Mouse (Mus musculus): Measurements from ENCODE around the gene Ampd2. TPM values are rescaled to one million over a fixed set of nuclear protein-coding genes. Genes with fewer than 3 reads are reported as not detected.

Ampd2 gene
- total RNA-seq, 2 experiments from 2014 or later = 3.8 to 5.6 TPM

DNA sequence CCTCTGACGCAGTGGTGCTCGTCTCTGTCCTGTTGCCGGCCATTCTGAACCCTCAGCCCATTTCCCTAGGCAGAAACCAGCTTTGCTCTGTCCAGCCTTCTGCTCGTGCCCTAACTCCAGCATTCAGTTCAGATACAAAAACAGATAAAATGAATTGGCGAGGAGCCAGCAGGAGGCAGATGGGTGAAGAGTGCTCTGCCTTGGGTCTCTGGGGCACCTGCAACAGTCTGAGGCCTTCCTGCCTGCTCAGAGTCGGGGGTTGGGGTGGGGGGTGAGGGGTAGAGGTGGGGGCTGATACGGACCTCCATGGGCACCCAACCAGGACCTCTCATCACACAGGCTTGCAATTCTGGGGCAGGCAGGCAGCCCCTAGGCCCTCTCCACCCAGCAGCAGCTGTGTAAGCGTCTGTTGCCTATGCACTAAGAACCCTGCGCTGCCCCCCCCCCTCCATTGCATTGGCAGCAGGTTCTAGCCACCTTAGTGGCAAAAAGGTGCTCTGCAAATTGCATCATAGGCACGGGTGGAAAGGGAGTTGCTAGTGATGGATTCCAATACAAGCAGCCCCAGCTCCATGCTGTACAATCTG, 13.4 kb downstream of the Ampd2 start:
- intact Hi-C loops (cut with DNase I) = no loop called here

DNA sequence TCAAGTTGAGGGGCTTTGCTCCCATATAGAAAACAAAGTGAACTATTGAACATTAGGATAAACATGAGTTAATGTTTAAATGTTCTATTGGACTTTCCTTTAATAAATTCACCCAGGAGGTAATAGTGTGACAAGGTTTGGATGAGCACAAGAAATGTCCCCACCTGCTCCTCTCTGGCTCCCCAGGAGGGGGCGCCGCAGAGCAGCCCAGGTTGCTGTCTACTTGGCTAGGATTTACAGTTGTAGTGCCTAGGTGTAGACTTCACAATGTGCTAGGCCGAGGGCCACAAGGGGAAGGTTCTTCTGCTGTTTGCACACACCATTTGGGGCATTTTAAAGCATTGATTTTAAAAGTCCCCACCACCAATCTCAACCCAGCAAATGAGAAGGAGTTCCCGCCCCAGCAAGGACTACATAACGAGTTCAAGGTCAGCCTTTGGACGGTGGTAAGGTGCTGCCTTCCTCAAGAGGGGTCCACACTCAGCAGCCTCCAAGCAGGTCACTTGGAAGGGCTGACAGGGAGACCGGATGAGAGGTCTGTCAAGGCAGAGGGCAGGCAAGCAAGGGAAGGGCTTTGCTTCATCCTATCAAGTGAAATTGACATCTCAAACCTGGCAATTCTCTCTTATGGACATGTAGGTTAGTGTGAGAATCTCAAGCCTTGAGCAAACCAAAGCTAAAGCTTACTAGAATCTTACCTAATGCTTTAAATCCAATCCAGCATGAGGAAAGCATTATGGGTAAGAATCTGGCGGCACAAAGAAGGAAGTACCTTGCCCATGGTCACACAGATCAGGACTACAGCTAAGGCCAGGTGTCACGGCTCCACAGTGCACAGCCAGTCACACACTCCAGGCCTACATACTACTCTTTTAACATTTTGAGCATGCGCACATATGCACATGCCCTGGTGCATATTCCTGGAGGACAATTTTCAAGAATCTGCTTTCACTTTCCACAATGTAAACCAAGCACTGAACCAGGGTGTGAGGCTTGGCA, 15.9 kb downstream of the Ampd2 start:
- Histone ChIP-seq H3K4me3 (no peak overlapping the region; the same call in 1 of the 2 replicates), H3K27ac (no peak overlapping the region)
- intact Hi-C loops (cut with DNase I) = loop anchor here (1.0 kb wide), 1 partner anchor 77 kb away; no protein-coding TSS in a partner anchor
- DNase-seq = peak; percentile 81
- no peak; the same call in 1 of the 2 replicates for TF ChIP-seq CTCF (IDR thresholded peaks at IDR 0.05)

More for the DNA sequence above, 13.4 kb downstream of the Ampd2 start:
- Histone ChIP-seq H3K4me3 (no peak overlapping the region), H3K27ac (no peak overlapping the region)
- no peak for DNase-seq
- TF ChIP-seq CTCF (IDR thresholded peaks at IDR 0.05) = no peak

DNA sequence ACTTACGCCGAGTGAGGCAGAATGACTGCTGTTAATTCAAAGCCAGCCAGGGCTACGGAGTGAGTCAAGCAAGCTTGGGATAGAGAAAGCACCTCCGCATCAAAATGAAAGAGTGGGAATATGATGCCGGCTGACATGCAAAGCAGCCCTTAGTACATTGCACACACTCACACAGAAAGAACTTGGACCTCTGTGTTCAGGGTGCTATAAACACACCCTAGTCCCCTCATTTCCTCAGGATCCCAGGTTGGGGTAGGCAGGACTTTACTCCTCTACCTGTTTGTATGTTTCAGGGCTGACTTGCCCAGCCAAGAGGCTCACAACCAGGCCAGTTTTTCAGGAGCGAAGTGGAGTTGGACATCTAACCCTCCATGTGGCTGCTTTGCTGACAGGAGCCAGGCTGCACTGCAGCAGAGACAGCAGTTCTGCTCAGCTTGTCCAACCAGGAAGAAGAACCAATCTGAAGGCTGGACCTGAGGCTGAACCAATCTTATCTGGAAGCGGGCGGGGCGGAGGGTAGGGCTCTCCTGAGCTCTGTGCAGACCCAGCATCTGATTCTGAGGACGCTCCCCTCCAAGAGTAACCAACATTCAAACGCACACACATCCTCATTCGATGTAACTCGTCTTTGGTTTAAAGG, 17.1 kb downstream of the Ampd2 start:
- peak overlapping the region; percentile 47 for H3K4me3 ChIP-seq
- TF ChIP-seq CTCF (IDR thresholded peaks at IDR 0.05) = no peak
- intact Hi-C loops (cut with DNase I) = loop anchor here (10.0 kb wide), 1 partner anchor 375 kb away; the partner anchor contains the start of gene Ahcyl1
- DNase-seq = peak; percentile 54
- H3K27ac ChIP-seq = no peak overlapping the region

DNA sequence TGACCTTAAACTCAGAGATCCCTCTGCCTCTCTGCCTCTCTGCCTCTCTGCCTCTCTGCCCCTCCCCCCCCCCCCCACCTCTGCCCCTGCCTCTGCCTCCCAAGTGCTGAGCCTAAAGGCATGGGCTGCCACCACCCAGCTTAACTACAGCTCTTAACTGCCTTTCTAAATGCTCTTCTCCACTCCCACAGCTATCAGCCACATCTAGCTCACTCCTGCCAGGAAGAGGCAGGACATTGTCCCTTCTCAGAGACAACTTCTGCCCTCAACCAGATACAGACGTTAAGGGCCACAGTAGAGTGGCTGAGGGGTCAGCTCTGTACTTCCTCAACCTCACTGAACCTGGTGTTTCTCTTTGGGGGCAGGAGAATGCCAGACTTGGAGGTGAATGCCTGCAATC, 17.6 kb downstream of the Ampd2 start:
- TF ChIP-seq CTCF (IDR thresholded peaks at IDR 0.05) = no peak
- Histone ChIP-seq H3K4me3 (no peak overlapping the region), H3K27ac (no peak overlapping the region)
- intact Hi-C loops (cut with DNase I) = loop anchor here (10.0 kb wide), 1 partner anchor 374 kb away; the partner anchor contains the start of gene Ahcyl1
- DNase-seq = no peak

DNA sequence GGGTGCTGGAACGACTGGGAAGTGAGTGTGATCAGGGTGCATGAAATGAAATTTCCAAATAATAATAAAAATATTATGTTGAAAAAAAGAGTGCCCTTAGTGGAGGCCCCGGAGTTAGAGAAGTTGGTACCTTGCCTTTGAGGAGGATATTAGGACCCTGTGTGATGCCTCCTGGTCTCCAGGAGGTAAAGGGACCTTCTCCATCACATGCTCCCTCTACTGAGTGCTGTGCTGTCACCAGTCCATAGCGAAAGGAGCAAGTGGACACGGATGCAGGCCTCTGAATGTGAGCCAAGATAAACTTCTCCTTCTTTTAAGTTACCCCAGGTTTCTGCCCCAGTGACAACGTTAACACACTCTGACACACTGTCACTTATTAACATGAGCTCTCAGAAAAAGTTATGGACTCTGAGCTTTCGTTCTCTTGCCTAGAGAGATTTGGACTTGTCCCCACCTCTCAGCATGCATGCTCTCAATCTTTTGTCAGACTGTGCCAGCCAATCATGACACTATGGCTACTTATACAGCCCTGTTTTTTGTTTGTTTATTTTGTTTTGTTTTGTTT, 19.0 kb downstream of the Ampd2 start:
- no peak for TF ChIP-seq CTCF (IDR thresholded peaks at IDR 0.05)
- Histone ChIP-seq H3K27ac (no peak overlapping the region), H3K4me3 (no peak overlapping the region)
- no peak for DNase-seq
- intact Hi-C loops (cut with DNase I) = loop anchor here (10.0 kb wide), 1 partner anchor 373 kb away; the partner anchor contains the start of gene Ahcyl1

DNA sequence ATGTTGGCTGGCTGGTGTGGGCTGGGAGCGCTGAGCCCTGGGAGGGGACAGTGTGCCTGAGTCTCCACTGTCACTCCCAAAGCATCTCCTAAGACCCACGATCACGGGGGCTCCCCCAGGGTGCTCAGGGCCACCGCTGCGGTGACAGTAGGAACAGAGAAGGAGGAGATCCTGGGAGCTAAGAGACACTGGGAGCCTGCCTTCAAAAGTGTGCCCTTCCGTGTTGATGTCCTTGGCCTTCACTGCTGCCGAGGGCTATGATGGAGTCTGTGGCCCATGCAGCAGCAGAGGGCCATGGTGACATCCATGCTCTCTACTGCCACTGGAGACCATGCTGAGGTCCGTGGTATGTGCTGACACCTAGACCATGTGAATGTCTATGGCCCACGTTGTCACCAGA, 20.9 kb downstream of the Ampd2 start:
- intact Hi-C loops (cut with DNase I) = loop anchor here (10.0 kb wide), 1 partner anchor 371 kb away; the partner anchor contains the start of gene Ahcyl1
- TF ChIP-seq CTCF (IDR thresholded peaks at IDR 0.05) = no peak
- no peak for DNase-seq
- H3K27ac ChIP-seq = no peak overlapping the region
- H3K4me3 ChIP-seq = no peak overlapping the region

DNA sequence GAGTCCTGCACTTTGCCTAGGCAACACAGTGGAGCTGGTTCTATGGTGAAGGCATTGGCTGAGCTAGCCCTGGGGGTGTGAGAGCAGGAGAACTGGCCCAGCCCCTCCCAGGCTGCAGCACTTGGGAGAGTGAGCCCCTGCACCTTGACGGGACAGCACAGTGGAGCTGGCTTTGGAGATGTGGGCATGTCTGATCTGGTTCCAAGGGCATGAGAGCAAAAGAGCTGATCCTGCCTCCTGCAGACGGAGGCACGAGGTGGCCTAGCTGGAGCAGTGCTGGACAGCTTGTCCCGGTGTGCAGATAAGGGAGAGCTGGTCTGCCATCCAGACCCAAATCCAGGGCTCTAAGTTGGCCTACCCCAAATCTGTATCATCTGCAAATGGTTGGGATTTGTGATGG, 21.8 kb downstream of the Ampd2 start:
- no peak for DNase-seq
- no peak for TF ChIP-seq CTCF (IDR thresholded peaks at IDR 0.05)
- no peak overlapping the region for H3K27ac ChIP-seq
- H3K4me3 ChIP-seq = no peak overlapping the region
- intact Hi-C loops (cut with DNase I) = loop anchor here (5.0 to 10.0 kb wide), 2 partner anchors 127 to 370 kb away; partner anchors contain the start of gene Ahcyl1

DNA sequence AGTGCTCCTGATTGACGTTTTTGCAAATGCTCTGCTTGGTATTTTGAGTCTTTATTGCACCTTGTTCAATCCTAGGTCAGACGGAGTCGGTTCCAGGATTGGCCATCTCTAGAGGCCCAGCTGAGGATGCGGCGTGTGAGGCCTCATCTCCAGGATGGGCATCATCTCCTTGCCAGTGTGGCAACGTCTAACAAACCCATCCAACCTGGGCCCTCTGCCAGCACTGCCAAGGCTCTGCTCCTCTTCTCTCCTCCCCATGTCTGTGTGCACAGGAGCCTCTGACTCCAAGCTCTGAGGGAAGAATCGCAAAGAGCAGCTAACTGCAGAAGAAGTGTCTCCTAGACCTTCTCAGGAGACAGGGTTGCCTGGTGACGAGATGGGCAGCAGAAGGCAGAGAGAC, 23.8 kb downstream of the Ampd2 start:
- Histone ChIP-seq H3K27ac (no peak overlapping the region), H3K4me3 (no peak overlapping the region)
- TF ChIP-seq CTCF (IDR thresholded peaks at IDR 0.05) = no peak
- DNase-seq = no peak
- intact Hi-C loops (cut with DNase I) = loop anchor here (5.0 to 10.0 kb wide), 2 partner anchors 125 to 368 kb away; partner anchors contain the start of gene Ahcyl1

DNA sequence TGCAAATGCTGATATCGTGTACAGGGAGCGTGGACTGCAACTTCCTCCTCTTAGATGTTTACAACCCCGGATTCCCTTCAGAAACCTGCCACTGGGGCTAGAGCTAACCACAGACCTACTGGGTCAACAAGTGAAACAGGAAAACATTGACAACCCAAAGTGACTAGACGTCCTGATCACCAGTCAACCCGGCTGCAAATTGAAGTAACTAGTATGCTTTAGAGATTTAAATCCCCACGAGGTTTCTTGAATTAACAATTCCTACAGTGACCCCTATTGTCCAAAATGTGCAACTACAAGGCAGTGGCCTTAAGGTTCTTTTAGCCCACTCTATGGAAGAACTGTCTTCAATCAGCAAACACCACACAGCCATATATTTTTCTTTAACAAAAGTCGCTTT, 25.0 kb downstream of the Ampd2 start:
- H3K4me3 ChIP-seq = peak overlapping the region; percentile 39
- DNase-seq = no peak
- H3K27ac ChIP-seq = no peak overlapping the region
- peak; percentile 90 for TF ChIP-seq CTCF (IDR thresholded peaks at IDR 0.05)
- intact Hi-C loops (cut with DNase I) = loop anchor here (2.0 to 10.0 kb wide), 5 partner anchors 43 to 367 kb away; partner anchors contain the start of gene Ahcyl1

DNA sequence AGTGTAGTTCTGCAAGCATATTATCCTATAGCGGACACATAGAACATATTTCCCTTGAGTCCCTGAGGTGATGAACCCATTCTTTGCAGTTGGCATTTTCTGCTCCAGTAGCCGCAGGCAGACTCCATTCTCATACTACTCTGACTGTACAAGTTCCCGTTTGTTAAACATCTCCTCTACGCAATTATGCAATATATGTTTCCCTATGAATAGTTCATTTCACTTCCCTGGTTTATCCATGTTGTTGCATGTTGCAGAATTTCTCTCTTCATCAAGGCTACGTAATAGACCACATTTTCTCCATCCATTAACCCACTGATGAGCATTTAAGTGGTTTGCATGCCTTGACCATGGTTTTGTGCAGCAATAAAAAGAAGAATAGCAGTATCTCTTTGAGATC, 36.0 kb downstream of the Ampd2 start:
- intact Hi-C loops (cut with DNase I) = no loop called here
- TF ChIP-seq CTCF (IDR thresholded peaks at IDR 0.05) = no peak
- no peak overlapping the region for H3K27ac ChIP-seq
- DNase-seq = no peak
- no peak overlapping the region for H3K4me3 ChIP-seq

DNA sequence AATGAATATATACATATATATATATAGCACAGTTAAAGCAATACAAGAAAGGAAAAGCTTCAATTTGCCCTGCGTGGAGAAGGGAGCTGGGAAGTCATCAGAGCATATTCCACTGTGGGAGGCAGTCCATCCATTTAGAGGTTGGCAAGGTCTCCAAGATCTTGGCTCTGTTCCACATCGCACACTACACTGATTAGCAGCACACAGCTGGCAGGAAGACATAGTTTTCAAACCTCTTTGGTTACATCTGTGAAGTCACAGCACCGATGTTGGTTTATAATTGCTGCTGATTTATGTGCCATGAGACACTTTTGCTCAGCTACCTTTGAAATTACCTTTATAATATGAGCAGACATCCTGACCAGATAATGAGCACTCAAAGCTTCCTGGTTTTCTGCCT, 38.1 kb downstream of the Ampd2 start:
- no peak for DNase-seq
- intact Hi-C loops (cut with DNase I) = loop anchor here (5.0 kb wide), 1 partner anchor 116 kb away; the partner anchor contains the start of gene Gstm7
- Histone ChIP-seq H3K27ac (no peak overlapping the region), H3K4me3 (no peak overlapping the region)
- no peak for TF ChIP-seq CTCF (IDR thresholded peaks at IDR 0.05)

All from gastrocnemius, adult 2 months (tissue).